Mouse (Mus musculus) heart, embryonic 14.5 days (tissue): Measurements from ENCODE around the gene Iqch. TPM values are rescaled to one million over a fixed set of nuclear protein-coding genes. Genes with fewer than 3 reads are reported as not detected.

Experiments used
- ATAC-seq: fragments of 200-750 bp; cut with Nextera tagmentation; 2 replicates; pipeline ENCODE4 v1.8.0; 2017; ENCODE audit warnings: low read depth, moderate TSS enrichment; ENCODE audit not compliant: insufficient number of reproducible peaks, insufficient read depth, low FRiP score
- H3K27ac ChIP-seq, 2 experiments: fragments of 200-500 bp in 1 of 2; fragments of 300-500 bp in 1 of 2; sonication (generic) in 1 of 2; replicated peaks in 1 of 2; 2 replicates each; pipeline ENCODE4 v1.5.1; 2012 to 2014; ENCODE audit warnings: low read depth in 2 of 2, low read length in 2 of 2, control low read depth in 1 of 2, mild to moderate bottlenecking in 1 of 2, mixed read lengths in 1 of 2; ENCODE audit not compliant: control insufficient read depth in 1 of 2, insufficient read depth in 1 of 2
- H3K27me3 ChIP-seq: fragments of 300-500 bp; sonication (generic); 2 replicates; pipeline ENCODE4 v1.6.1; 2014; ENCODE audit warnings: mild to moderate bottlenecking, low read length, control low read depth; ENCODE audit not compliant: control insufficient read depth, insufficient read depth
- H3K36me3 ChIP-seq: fragments of 300-500 bp; sonication (generic); 2 replicates; pipeline ENCODE4 v1.6.1; 2014; ENCODE audit warnings: mild to moderate bottlenecking, control low read depth, low read length, mixed read lengths; ENCODE audit not compliant: control insufficient read depth, insufficient read depth
- H3K4me1 ChIP-seq, 2 experiments: fragments of 200-500 bp in 1 of 2; fragments of 300-500 bp in 1 of 2; sonication (generic) in 1 of 2; 2 replicates each; pipeline ENCODE4 v1.6.1; 2012 to 2014; ENCODE audit warnings: low read length in 2 of 2, control low read depth in 1 of 2, mixed read lengths in 1 of 2; ENCODE audit not compliant: control insufficient read depth in 2 of 2, insufficient read depth in 2 of 2
- H3K4me2 ChIP-seq: fragments of 300-500 bp; sonication (generic); 2 replicates; pipeline ENCODE4 v1.6.1; 2014; ENCODE audit warnings: mild to moderate bottlenecking, low read length
- H3K4me3 ChIP-seq, 2 experiments: fragments of 200-500 bp in 1 of 2; fragments of 300-500 bp in 1 of 2; sonication (generic) in 1 of 2; 2 replicates each; pipeline ENCODE4 v1.5.1; 2012 to 2014; ENCODE audit warnings: low read length in 2 of 2, mild to moderate bottlenecking in 2 of 2, control low read depth in 1 of 2, low read depth in 1 of 2, moderate library complexity in 1 of 2; ENCODE audit not compliant: control insufficient read depth in 1 of 2, insufficient read depth in 1 of 2
- H3K9ac ChIP-seq: fragments of 300-500 bp; sonication (generic); 2 replicates; pipeline ENCODE4 v1.6.1; 2014; ENCODE audit warnings: mild to moderate bottlenecking, low read length
- H3K9me3 ChIP-seq: fragments of 300-500 bp; sonication (generic); 2 replicates; pipeline ENCODE4 v1.6.1; 2016; ENCODE audit warnings: low read length, control low read depth; ENCODE audit not compliant: control insufficient read depth
- whole genome bisulfite sequencing: fragments of 180-500 bp; shearing (Covaris S2); extraction: QIAGEN DNeasy Blood & Tissue Kit; methylation state at CpG from one replicate; pipeline ENCODE4 v1.1.7; 2014; 5-methylcytosine and 5-hydroxymethylcytosine counted together
- polyA plus RNA-seq: library from polyadenylated mRNA; unstranded; fragments of >200 nt; fragmentation: Nextera tagmentation; extraction: Ambion mirVana; gene quantifications from 2 replicates; pipeline ENCODE4 v1.2.1, GENCODE M21; 2014

The Iqch gene
- polyA plus RNA-seq, 1 experiment from 2014 or later, result not detected

DNA sequence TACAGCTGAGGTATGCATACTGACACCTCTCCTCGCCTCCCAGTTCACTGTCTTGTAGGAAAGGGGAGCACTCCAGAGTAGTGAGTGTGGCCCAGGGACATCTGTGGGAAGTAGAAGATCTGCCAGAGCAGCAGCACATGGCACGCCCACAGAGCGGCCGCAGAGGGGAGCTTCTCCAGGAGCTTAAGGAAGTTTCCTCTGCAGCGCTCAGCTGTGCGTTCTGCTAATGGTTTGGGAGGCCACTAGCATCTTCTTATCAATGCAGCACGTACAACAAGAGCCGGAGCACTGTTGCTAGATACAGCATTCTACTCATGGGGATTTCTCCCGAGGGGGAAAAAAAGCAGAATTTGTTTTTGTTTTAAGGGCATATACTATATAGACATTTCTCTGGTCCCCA lies 110.0 kb downstream of the Iqch start:
- Histone ChIP-seq H3K9ac (no peak overlapping the region), H3K36me3 (no peaks in the 10 kb centered on the region), H3K27ac (no peak overlapping the region), H3K4me3 (no peak overlapping the region), H3K27me3 (no peaks in the 10 kb centered on the region), H3K4me1 (peaks cover 3 to 4% of the 10 kb centered on the region in 2 experiments; a peak in 3 of 4 replicates), H3K9me3 (no peaks in the 10 kb centered on the region), H3K4me2 (peak overlapping the region; percentile 17; the same call in 1 of the 2 replicates)
- 6% methylated on average over 9 of the region's 9 CpGs for WGBS
- ATAC-seq, result no peak

DNA sequence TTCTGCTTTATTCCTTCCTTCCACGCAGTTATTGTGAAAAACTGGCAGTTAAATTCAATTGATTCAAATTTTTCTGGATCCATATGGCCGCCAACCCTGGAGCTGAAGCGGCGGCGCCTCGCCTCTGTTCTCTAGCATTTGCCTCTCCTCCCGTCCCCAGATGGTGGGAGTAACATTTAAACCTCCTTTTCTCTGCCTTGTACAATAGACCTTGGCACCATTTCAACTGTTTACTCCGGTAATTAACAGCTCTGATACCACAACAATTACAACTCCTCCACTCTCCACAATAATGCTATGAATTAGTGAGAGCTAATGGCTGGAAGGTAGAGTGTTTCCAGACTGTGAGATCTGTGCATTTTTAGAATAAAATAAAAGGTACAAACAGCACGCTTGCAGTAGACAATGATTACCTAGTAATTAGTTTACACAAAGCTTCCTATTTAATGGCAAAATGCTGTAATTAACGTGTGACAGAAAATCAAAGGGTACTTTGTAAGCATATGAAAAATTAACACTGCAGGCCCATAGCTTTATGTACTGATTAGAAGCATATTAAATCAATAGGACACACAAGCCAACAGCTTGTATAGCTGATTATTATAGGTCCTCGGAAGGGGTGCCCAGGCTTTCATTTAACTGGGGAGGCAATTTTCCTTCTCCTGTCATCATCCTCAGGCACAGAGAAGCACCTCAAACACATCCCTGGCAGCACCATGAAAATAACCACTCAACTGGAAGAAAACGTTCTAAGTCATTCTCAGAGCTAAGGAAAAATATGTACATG lies 111.6 kb downstream of the Iqch start:
- ATAC-seq, result no peak
- H3K4me1 ChIP-seq, result peaks cover 3 to 4% of the 10 kb centered on the region in 2 experiments; a peak in 3 of 4 replicates
- no peaks in the 10 kb centered on the region for H3K36me3 ChIP-seq
- H3K27ac ChIP-seq, result no peak overlapping the region
- H3K4me3 ChIP-seq, result no peak overlapping the region
- no peaks in the 10 kb centered on the region for H3K27me3 ChIP-seq
- 78% methylated on average over 12 of the region's 12 CpGs for WGBS
- no peak overlapping the region for H3K4me2 ChIP-seq
- no peak overlapping the region for H3K9ac ChIP-seq
- H3K9me3 ChIP-seq, result no peaks in the 10 kb centered on the region

- no peaks in the 10 kb centered on the region for H3K36me3 ChIP-seq
- H3K27ac ChIP-seq, result no peak overlapping the region
- no peaks in the 10 kb centered on the region for H3K27me3 ChIP-seq
- H3K9me3 ChIP-seq, result no peaks in the 10 kb centered on the region
- no peak overlapping the region for H3K4me3 ChIP-seq
- H3K9ac ChIP-seq, result no peak overlapping the region
- ATAC-seq, result no peak
- 67% methylated on average over 6 of the region's 6 CpGs for WGBS
- no peak overlapping the region for H3K4me2 ChIP-seq
- H3K4me1 ChIP-seq, result peaks cover 3 to 4% of the 10 kb centered on the region in 2 experiments; a peak in 3 of 4 replicates
Measured at GRCm38 (mm10) chr9:63489156-63489555, 113.1 kb downstream of the Iqch start.

GRCm38 (mm10) chr9:63465561-63465960 lies 136.7 kb downstream of the Iqch start:
- no peak overlapping the region for H3K4me2 ChIP-seq
- ATAC-seq, result no peak
- no peaks in the 10 kb centered on the region for H3K4me1 ChIP-seq
- H3K9me3 ChIP-seq, result no peaks in the 10 kb centered on the region
- 75% methylated on average over 3 of the region's 3 CpGs for WGBS
- no peaks in the 10 kb centered on the region for H3K27me3 ChIP-seq
- H3K9ac ChIP-seq, result no peak overlapping the region
- no peak overlapping the region for H3K27ac ChIP-seq
- H3K4me3 ChIP-seq, result no peak overlapping the region
- H3K36me3 ChIP-seq, result no peaks in the 10 kb centered on the region

GRCm38 (mm10) chr9:63462296-63462695 lies 140.0 kb downstream of the Iqch start:
- H3K9ac ChIP-seq, result no peak overlapping the region
- 42% methylated on average over 2 of the region's 2 CpGs for WGBS
- H3K27ac ChIP-seq, result no peak overlapping the region
- no peaks in the 10 kb centered on the region for H3K9me3 ChIP-seq
- no peak overlapping the region for H3K4me2 ChIP-seq
- H3K4me1 ChIP-seq, result no peaks in the 10 kb centered on the region
- no peaks in the 10 kb centered on the region for H3K27me3 ChIP-seq
- ATAC-seq, result no peak
- no peak overlapping the region for H3K4me3 ChIP-seq
- no peaks in the 10 kb centered on the region for H3K36me3 ChIP-seq

GRCm38 (mm10) chr9:63456401-63456800 lies 145.9 kb downstream of the Iqch start:
- Histone ChIP-seq H3K27me3 (no peaks in the 10 kb centered on the region), H3K4me2 (no peak overlapping the region), H3K4me3 (no peak overlapping the region), H3K9ac (no peak overlapping the region), H3K27ac (no peak overlapping the region), H3K36me3 (no peaks in the 10 kb centered on the region), H3K4me1 (no peaks in the 10 kb centered on the region), H3K9me3 (no peaks in the 10 kb centered on the region)
- ATAC-seq, result no peak

- Histone ChIP-seq H3K36me3 (no peaks in the 10 kb centered on the region), H3K9ac (no peak overlapping the region), H3K9me3 (no peaks in the 10 kb centered on the region), H3K4me3 (no peak overlapping the region), H3K4me1 (no peaks in the 10 kb centered on the region), H3K27me3 (no peaks in the 10 kb centered on the region), H3K4me2 (no peak overlapping the region), H3K27ac (no peak overlapping the region)
- no peak for ATAC-seq
- WGBS, result 86% methylated on average over 5 of the region's 5 CpGs
Measured at GRCm38 (mm10) chr9:63454341-63454740, 148.0 kb downstream of the Iqch start.

DNA sequence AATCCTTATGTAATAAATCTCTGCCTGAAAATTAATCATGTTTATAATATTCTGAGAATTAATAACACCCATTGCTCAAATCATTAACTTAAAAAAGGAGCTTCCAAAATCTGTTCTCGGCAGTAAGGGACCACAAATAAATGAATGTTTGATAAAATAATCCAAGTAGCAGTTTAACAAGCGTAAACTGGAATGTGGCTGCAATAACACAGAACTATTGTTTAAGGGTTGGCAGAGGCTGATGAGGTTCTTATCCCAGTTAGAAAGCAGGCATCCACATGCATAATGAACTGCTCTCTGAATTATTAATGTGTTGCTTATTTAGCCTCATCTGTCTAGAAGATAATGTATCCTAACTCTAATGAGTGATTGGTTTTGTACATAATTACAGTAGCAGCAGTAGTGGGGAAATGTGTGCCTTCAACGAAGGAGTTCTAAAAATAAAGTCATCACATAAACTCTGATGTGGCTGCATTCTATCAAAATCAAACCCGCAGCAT lies 151.7 kb downstream of the Iqch start:
- WGBS, result 60% methylated on average over 4 of the region's 4 CpGs
- Histone ChIP-seq H3K9ac (no peak overlapping the region), H3K27ac (no peak overlapping the region), H3K4me1 (no peaks in the 10 kb centered on the region), H3K9me3 (no peaks in the 10 kb centered on the region), H3K4me3 (no peak overlapping the region), H3K27me3 (no peaks in the 10 kb centered on the region), H3K4me2 (no peak overlapping the region), H3K36me3 (no peaks in the 10 kb centered on the region)
- no peak for ATAC-seq
